Mouse (Mus musculus): Measurements from ENCODE around the gene Mob3a. TPM values are rescaled to one million over a fixed set of nuclear protein-coding genes. Genes with fewer than 3 reads are reported as not detected.

Gene Mob3a
- polyA plus RNA-seq, 1 experiment from 2014 or later, result 52.7 TPM

- no peaks in the 10 kb centered on the region for H3K9me3 ChIP-seq (ENCODE audit: control insufficient read depth, low read length)
- no peak overlapping the region for H3K9ac ChIP-seq (ENCODE audit: low read length)
- no peak overlapping the region for H3K4me3 ChIP-seq (ENCODE audit: low read depth, low read length)
- DNase-seq (ENCODE audit: low spot score, missing footprints), result no peak
- H3K36me3 ChIP-seq (ENCODE audit: control insufficient read depth, insufficient read depth, low read length), result no peaks in the 10 kb centered on the region
- WGBS, result 77% methylated on average over 10 of the region's 10 CpGs
- H3K27me3 ChIP-seq (ENCODE audit: control insufficient read depth, insufficient read depth, low read length), result no peaks in the 10 kb centered on the region
- peaks cover 3% of the 10 kb centered on the region; the same call in 1 of the 2 replicates for H3K4me1 ChIP-seq (ENCODE audit: control insufficient read depth, insufficient read depth, low read length)
- no peak overlapping the region for H3K27ac ChIP-seq (ENCODE audit: low read depth, low read length)
- H3K4me2 ChIP-seq, result no peak overlapping the region
- ATAC-seq (ENCODE audit: low FRiP score), result no peak
Measured at GRCm38 (mm10) chr10:80695801-80696501, 5.8 kb downstream of the Mob3a start.

GRCm38 (mm10) chr10:80695186-80695585, 6.6 kb downstream of the Mob3a start:
- H3K9me3 ChIP-seq (ENCODE audit: control insufficient read depth, low read length), result no peaks in the 10 kb centered on the region
- H3K36me3 ChIP-seq (ENCODE audit: control insufficient read depth, insufficient read depth, low read length), result no peaks in the 10 kb centered on the region; the same call in 1 of the 2 replicates
- H3K9ac ChIP-seq (ENCODE audit: low read length), result no peak overlapping the region
- no peak overlapping the region for H3K4me2 ChIP-seq
- H3K27ac ChIP-seq (ENCODE audit: low read depth, low read length), result no peak overlapping the region
- no peaks in the 10 kb centered on the region for H3K27me3 ChIP-seq (ENCODE audit: control insufficient read depth, insufficient read depth, low read length)
- H3K4me1 ChIP-seq (ENCODE audit: control insufficient read depth, insufficient read depth, low read length), result no peaks in the 10 kb centered on the region
- no peak overlapping the region for H3K4me3 ChIP-seq (ENCODE audit: low read depth, low read length)
- 86% methylated on average over 2 of the region's 2 CpGs for WGBS
- ATAC-seq (ENCODE audit: low FRiP score), result no peak
- DNase-seq (ENCODE audit: low spot score, missing footprints), result no peak

- no peak overlapping the region for H3K4me2 ChIP-seq
- no peak overlapping the region for H3K9ac ChIP-seq (ENCODE audit: low read length)
- H3K27me3 ChIP-seq (ENCODE audit: control insufficient read depth, insufficient read depth, low read length), result no peaks in the 10 kb centered on the region
- 85% methylated on average over 13 of the region's 13 CpGs for WGBS
- no peaks in the 10 kb centered on the region for H3K4me1 ChIP-seq (ENCODE audit: control insufficient read depth, insufficient read depth, low read length)
- no peaks in the 10 kb centered on the region for H3K9me3 ChIP-seq (ENCODE audit: control insufficient read depth, low read length)
- H3K27ac ChIP-seq (ENCODE audit: low read depth, low read length), result no peak overlapping the region
- no peak overlapping the region for H3K4me3 ChIP-seq (ENCODE audit: low read depth, low read length)
- H3K36me3 ChIP-seq (ENCODE audit: control insufficient read depth, insufficient read depth, low read length), result peaks cover 8% of the 10 kb centered on the region
- no peak for ATAC-seq (ENCODE audit: low FRiP score)
- DNase-seq (ENCODE audit: low spot score, missing footprints), result no peak
Measured at GRCm38 (mm10) chr10:80694159-80694938, 7.4 kb downstream of the Mob3a start.

- WGBS, result 96% methylated on average over 12 of the region's 12 CpGs
- Histone ChIP-seq H3K4me1 (ENCODE audit: control insufficient read depth, insufficient read depth, low read length) (no peaks in the 10 kb centered on the region), H3K4me3 (ENCODE audit: low read depth, low read length) (no peak overlapping the region), H3K27ac (ENCODE audit: low read depth, low read length) (no peak overlapping the region), H3K9me3 (ENCODE audit: control insufficient read depth, low read length) (no peaks in the 10 kb centered on the region), H3K27me3 (ENCODE audit: control insufficient read depth, insufficient read depth, low read length) (no peaks in the 10 kb centered on the region), H3K36me3 (ENCODE audit: control insufficient read depth, insufficient read depth, low read length) (peaks cover 10% of the 10 kb centered on the region), H3K4me2 (no peak overlapping the region), H3K9ac (ENCODE audit: low read length) (no peak overlapping the region)
- ATAC-seq (ENCODE audit: low FRiP score), result no peak
- DNase-seq (ENCODE audit: low spot score, missing footprints), result no peak
Measured at GRCm38 (mm10) chr10:80693401-80694045, 8.3 kb downstream of the Mob3a start.

GRCm38 (mm10) chr10:80692249-80693165, 9.3 kb downstream of the Mob3a start:
- Histone ChIP-seq H3K27me3 (ENCODE audit: control insufficient read depth, insufficient read depth, low read length) (no peaks in the 10 kb centered on the region), H3K9ac (ENCODE audit: low read length) (no peak overlapping the region), H3K4me2 (no peak overlapping the region), H3K36me3 (ENCODE audit: control insufficient read depth, insufficient read depth, low read length) (peaks cover 10% of the 10 kb centered on the region), H3K9me3 (ENCODE audit: control insufficient read depth, low read length) (no peaks in the 10 kb centered on the region), H3K27ac (ENCODE audit: low read depth, low read length) (no peak overlapping the region), H3K4me3 (ENCODE audit: low read depth, low read length) (no peak overlapping the region), H3K4me1 (ENCODE audit: control insufficient read depth, insufficient read depth, low read length) (no peaks in the 10 kb centered on the region)
- ATAC-seq (ENCODE audit: low FRiP score) (no peak), DNase-seq (ENCODE audit: low spot score, missing footprints) (no peak)
- 88% methylated on average over 14 of the region's 14 CpGs for WGBS

- no peak overlapping the region for H3K4me2 ChIP-seq
- H3K27me3 ChIP-seq (ENCODE audit: control insufficient read depth, insufficient read depth, low read length), result no peaks in the 10 kb centered on the region
- WGBS, result 57% methylated on average over 5 of the region's 5 CpGs
- no peaks in the 10 kb centered on the region for H3K4me1 ChIP-seq (ENCODE audit: control insufficient read depth, insufficient read depth, low read length)
- no peak overlapping the region for H3K4me3 ChIP-seq (ENCODE audit: low read depth, low read length)
- DNase-seq (ENCODE audit: low spot score, missing footprints) (no peak), ATAC-seq (ENCODE audit: low FRiP score) (0 out of 2 replicates have a peak, but pooled peaks have one; percentile 57)
- H3K9me3 ChIP-seq (ENCODE audit: control insufficient read depth, low read length), result no peaks in the 10 kb centered on the region
- H3K36me3 ChIP-seq (ENCODE audit: control insufficient read depth, insufficient read depth, low read length), result peaks cover 22% of the 10 kb centered on the region
- no peak overlapping the region for H3K9ac ChIP-seq (ENCODE audit: low read length)
- H3K27ac ChIP-seq (ENCODE audit: low read depth, low read length), result no peak overlapping the region
Measured at GRCm38 (mm10) chr10:80687850-80688249, 13.9 kb downstream of the Mob3a start.

GRCm38 (mm10) chr10:80686617-80687016, 15.2 kb downstream of the Mob3a start:
- Histone ChIP-seq H3K4me1 (ENCODE audit: control insufficient read depth, insufficient read depth, low read length) (no peaks in the 10 kb centered on the region), H3K9me3 (ENCODE audit: control insufficient read depth, low read length) (no peaks in the 10 kb centered on the region), H3K27ac (ENCODE audit: low read depth, low read length) (no peak overlapping the region), H3K36me3 (ENCODE audit: control insufficient read depth, insufficient read depth, low read length) (peaks cover 22% of the 10 kb centered on the region), H3K4me2 (no peak overlapping the region), H3K27me3 (ENCODE audit: control insufficient read depth, insufficient read depth, low read length) (no peaks in the 10 kb centered on the region), H3K4me3 (ENCODE audit: low read depth, low read length) (no peak overlapping the region), H3K9ac (ENCODE audit: low read length) (no peak overlapping the region)
- DNase-seq (ENCODE audit: low spot score, missing footprints) (no peak), ATAC-seq (ENCODE audit: low FRiP score) (no peak)
- 96% methylated on average over 3 of the region's 3 CpGs for WGBS

GRCm38 (mm10) chr10:80684984-80685383, 16.8 kb downstream of the Mob3a start:
- WGBS, result 86% methylated on average over 4 of the region's 4 CpGs
- ATAC-seq (ENCODE audit: low FRiP score), result no peak
- Histone ChIP-seq H3K9ac (ENCODE audit: low read length) (no peak overlapping the region), H3K4me3 (ENCODE audit: low read depth, low read length) (no peak overlapping the region), H3K4me1 (ENCODE audit: control insufficient read depth, insufficient read depth, low read length) (no peaks in the 10 kb centered on the region), H3K9me3 (ENCODE audit: control insufficient read depth, low read length) (no peaks in the 10 kb centered on the region), H3K27ac (ENCODE audit: low read depth, low read length) (no peak overlapping the region), H3K36me3 (ENCODE audit: control insufficient read depth, insufficient read depth, low read length) (peaks cover 20% of the 10 kb centered on the region), H3K27me3 (ENCODE audit: control insufficient read depth, insufficient read depth, low read length) (no peaks in the 10 kb centered on the region), H3K4me2 (no peak overlapping the region)
- DNase-seq (ENCODE audit: low spot score, missing footprints), result no peak

Measured in midbrain, embryonic 11.5 days (tissue).